In genomic region chr4:55349452-55350218, GRCm38 (mm10) we compare ENCODE assay signal across 8 mouse cellular contexts. TPM values are rescaled to one million over a fixed set of nuclear protein-coding genes. Genes with fewer than 3 reads are reported as not detected.
A peak's percentile ranks its signal among the peaks of the same experiment; 100 is the strongest.
DNase-seq lines count a peak whose midpoint lies in the region; ATAC-seq and TF ChIP-seq lines count a peak whose summit lies in the region.

Gene Rad23b, plus strand, starts transcription at chr4:55350043.

- intact Hi-C loops in heart, postnatal 14 days (cut with DNase I) = no loop called here

- H3K4me2 ChIP-seq in forebrain, embryonic 14.5 days (ENCODE audit: low read length) = peak within 1 kb of the TSS; percentile 80
- H3K4me2 ChIP-seq in neural tube, embryonic 15.5 days = peak within 1 kb of the TSS; percentile 67

- H3K27me3 ChIP-seq in ES-Bruce4 (ENCODE audit: control insufficient read depth, insufficient read depth, low read length, poor library complexity, severe bottlenecking) = no peaks in the 10 kb centered on the region
- no peaks in the 10 kb centered on the region for H3K27me3 ChIP-seq in forebrain, embryonic 14.5 days (replicated peaks; ENCODE audit: control insufficient read depth, insufficient read depth, low read length)
- H3K27me3 ChIP-seq in neural tube, embryonic 15.5 days (replicated peaks) = no peaks in the 10 kb centered on the region

- peak within 1 kb of the TSS; percentile 92 for H3K4me3 ChIP-seq in ES-Bruce4 (ENCODE audit: low read depth, low read length)
- peak within 1 kb of the TSS; percentile 99 for H3K4me3 ChIP-seq in forebrain, embryonic 14.5 days (ENCODE audit: low read depth, low read length)
- H3K4me3 ChIP-seq in neural tube, embryonic 15.5 days (replicated peaks) = peak within 1 kb of the TSS; percentile 87

- no peaks in the 10 kb centered on the region for H3K9me3 ChIP-seq in ES-Bruce4 (replicated peaks; ENCODE audit: control insufficient read depth, insufficient read depth, low read length, poor library complexity, severe bottlenecking)
- H3K9me3 ChIP-seq in forebrain, embryonic 14.5 days (replicated peaks; ENCODE audit: control insufficient read depth, low read length) = no peaks in the 10 kb centered on the region
- H3K9me3 ChIP-seq in neural tube, embryonic 15.5 days (replicated peaks) = no peaks in the 10 kb centered on the region

- no peaks in the 10 kb centered on the region; the same call in 1 of the 2 replicates for H3K36me3 ChIP-seq in ES-Bruce4 (ENCODE audit: control insufficient read depth, insufficient read depth, low read length, poor library complexity, severe bottlenecking)
- no peaks in the 10 kb centered on the region for H3K36me3 ChIP-seq in forebrain, embryonic 14.5 days (ENCODE audit: control insufficient read depth, insufficient read depth, low read length)
- H3K36me3 ChIP-seq in neural tube, embryonic 15.5 days = no peaks in the 10 kb centered on the region

- no peak for TF ChIP-seq EP300 in ES-Bruce4 (IDR thresholded peaks at IDR 0.05; ENCODE audit: insufficient read depth, low read depth, low read length)

- peak; percentile 93 for ATAC-seq in cerebellum, adult (ENCODE audit: insufficient number of reproducible peaks, low FRiP score, low TSS enrichment)
- ATAC-seq in forebrain, embryonic 14.5 days = peak; percentile 99
- ATAC-seq in neural tube, embryonic 15.5 days (ENCODE audit: low FRiP score) = peak; percentile 99

- no peak for TF ChIP-seq CTCF in ES-Bruce4 (IDR thresholded peaks at IDR 0.05; ENCODE audit: low read depth, low read length)

- peak; percentile 92 for TF ChIP-seq POLR2A in ES-Bruce4 (IDR thresholded peaks at IDR 0.05; ENCODE audit: insufficient read depth, low read length)

- WGBS in forebrain, embryonic 14.5 days = under 1% methylated on average over 76 of the region's 77 CpGs
- under 1% methylated on average over 72 of the region's 77 CpGs for WGBS in neural tube, embryonic 15.5 days

- DNase-seq in forebrain, embryonic 14.5 days (ENCODE audit: low spot score) = peak; percentile 99
- peak; percentile 100 for DNase-seq in heart, postnatal 14 days
- peak; percentile 100 for DNase-seq in layer of hippocampus, adult 11-12 months (ENCODE audit: low spot score)
- DNase-seq in lung, adult 18-20 months = peak; percentile 99 to 100
- peak; percentile 100 for DNase-seq in testis, postnatal 14 days (ENCODE audit: low spot score)

- H3K9ac ChIP-seq in ES-Bruce4 (ENCODE audit: low read depth, poor library complexity, severe bottlenecking) = peak within 1 kb of the TSS; percentile 96
- H3K9ac ChIP-seq in forebrain, embryonic 14.5 days (ENCODE audit: low read length) = peak within 1 kb of the TSS; percentile 95
- H3K9ac ChIP-seq in neural tube, embryonic 15.5 days (replicated peaks) = peak within 1 kb of the TSS; percentile 91

- H3K4me1 ChIP-seq in ES-Bruce4 (ENCODE audit: control insufficient read depth, insufficient read depth, low read length) = no peaks in the 10 kb centered on the region
- H3K4me1 ChIP-seq in forebrain, embryonic 14.5 days (ENCODE audit: control insufficient read depth, insufficient read depth, low read length) = peaks cover 18% of the 10 kb centered on the region
- peaks cover 32% of the 10 kb centered on the region for H3K4me1 ChIP-seq in neural tube, embryonic 15.5 days

- peak within 1 kb of the TSS; percentile 92 for H3K27ac ChIP-seq in ES-Bruce4 (ENCODE audit: insufficient read depth, low read length)
- peak within 1 kb of the TSS; percentile 87 for H3K27ac ChIP-seq in forebrain, embryonic 14.5 days (ENCODE audit: low read depth, low read length)
- H3K27ac ChIP-seq in neural tube, embryonic 15.5 days (replicated peaks) = peak within 1 kb of the TSS; percentile 94

RNA-seq across cellular contexts. Expression of gene Rad23b, which starts in this region (rescaled TPM):
- polyA plus RNA-seq in ES-Bruce4 (2011; ENCODE audit: insufficient read depth, insufficient read length, low read depth, missing spikeins) = 307 and 313 TPM in 2 replicates
- polyA plus RNA-seq in forebrain, embryonic 14.5 days (2014; fragmentation: Nextera tagmentation; extraction: Ambion mirVana) = 95.7 and 120 TPM in 2 replicates
- total RNA-seq in heart, postnatal 14 days (2021) = 100 to 1,000 TPM; 104 to 113 TPM
- polyA plus RNA-seq in neural tube, embryonic 15.5 days (2015; fragmentation: Nextera tagmentation; extraction: Ambion mirVana) = 96.1 and 99.2 TPM in 2 replicates

Comparison
In these comparisons a context has a peak if more than half of its experiments do, and no peak if none do; other contexts are left out.
1. Peak in every context shown above with its lines: DNase-seq, ATAC-seq, H3K4me3 ChIP-seq and H3K27ac ChIP-seq.